Mouse (Mus musculus): ENCODE measurements around the gene Cdc42bpb.

DNA sequence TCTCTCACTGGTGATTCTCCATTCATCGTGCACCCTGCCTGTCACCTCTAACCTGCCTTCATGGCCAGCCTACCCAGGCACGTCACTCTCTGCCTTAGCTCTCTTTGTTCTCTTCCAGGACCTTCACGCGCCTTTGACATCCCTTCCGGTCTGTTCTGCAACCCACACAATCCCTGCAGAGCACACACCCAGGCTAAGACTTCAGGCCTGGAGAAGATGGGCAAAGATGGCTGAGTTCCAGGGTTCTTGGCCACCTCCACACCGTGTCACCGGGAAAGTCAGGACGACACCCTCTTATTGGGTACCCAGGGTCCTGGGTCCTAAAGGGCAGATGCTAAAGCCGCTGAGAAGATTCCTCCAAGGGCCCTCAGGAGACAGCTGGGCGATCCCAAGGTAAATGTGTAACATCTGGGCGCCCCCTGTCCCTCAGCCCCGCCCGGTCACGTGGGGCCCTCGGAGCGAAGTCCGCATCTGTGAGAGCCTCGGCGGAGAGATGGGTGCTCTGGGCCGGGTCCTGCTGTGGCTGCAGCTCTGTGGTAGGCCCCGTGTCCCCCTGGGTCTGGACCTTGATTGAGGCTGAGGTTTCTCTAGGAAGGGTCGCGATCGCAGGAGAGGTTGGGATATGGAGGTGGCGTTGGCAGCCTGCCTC, 106.8 kb downstream of the Cdc42bpb start, which contains the start of gene Amn:
- TF ChIP-seq CTCF (conservative IDR thresholded peaks at IDR 0.05 in 1 of 2, IDR thresholded peaks at IDR 0.05 in 1 of 2; ENCODE audit: low read depth in 2 of 2, low read length in 2 of 2) = no peak
- TF ChIP-seq MAX (IDR thresholded peaks at IDR 0.05; ENCODE audit: low read length) = no peak
- no peak for TF ChIP-seq NELFE (IDR thresholded peaks at IDR 0.05; ENCODE audit: low read depth, low read length)
- no peak for TF ChIP-seq POLR2A (IDR thresholded peaks at IDR 0.05; ENCODE audit: low read depth, low read length)
- TF ChIP-seq POLR2AphosphoS2 (IDR thresholded peaks at IDR 0.05; ENCODE audit: low read depth, low read length) = no peak
- no peak for TF ChIP-seq ZKSCAN1 (IDR thresholded peaks at IDR 0.05; ENCODE audit: borderline replicate concordance, low read depth, low read length)
- TF ChIP-seq TCF12 (IDR thresholded peaks at IDR 0.05; ENCODE audit: low read depth, low read length) = no peak
- TF ChIP-seq E2F4 (IDR thresholded peaks at IDR 0.05; ENCODE audit: insufficient replicate concordance, low read depth, low read length) = no peak
- no peak for TF ChIP-seq SMC3 (IDR thresholded peaks at IDR 0.05; ENCODE audit: low read depth, low read length)
